Mouse (Mus musculus) CH12F3 (cell line): Measurements from ENCODE around the gene Uhrf1bp1l.

Experiments
- in situ Hi-C: fragments of 300-500 bp; cut with MboI; formaldehyde crosslinking; loops from 2 replicates; pipeline ENCODE4 v1.14.3; 2020; ENCODE audit warnings: low sequenced_read_pairs

The Uhrf1bp1l gene

GRCm38 (mm10) chr10:89744341-89744740, 450 bp upstream of the Uhrf1bp1l start:
- in situ Hi-C loops: no loop called here

GRCm38 (mm10) chr10:89745666-89746020, 852 bp downstream of the Uhrf1bp1l start:
- in situ Hi-C loops: no loop called here

- in situ Hi-C loops: no loop called here
These were observed 1.8 kb downstream of the Uhrf1bp1l start for GRCm38 (mm10) chr10:89746581-89746980.

GRCm38 (mm10) chr10:89747221-89747905, 2.6 kb downstream of the Uhrf1bp1l start:
- in situ Hi-C loops: no loop called here

GRCm38 (mm10) chr10:89747911-89748310, 3.1 kb downstream of the Uhrf1bp1l start:
- in situ Hi-C loops: no loop called here

GRCm38 (mm10) chr10:89748619-89749018, 3.8 kb downstream of the Uhrf1bp1l start:
- in situ Hi-C loops: no loop called here

- in situ Hi-C loops: no loop called here
These were observed 6.3 kb downstream of the Uhrf1bp1l start for GRCm38 (mm10) chr10:89751069-89751468.

GRCm38 (mm10) chr10:89755231-89755630, 10.4 kb downstream of the Uhrf1bp1l start:
- in situ Hi-C loops: no loop called here

GRCm38 (mm10) chr10:89760772-89761171, 16.0 kb downstream of the Uhrf1bp1l start:
- in situ Hi-C loops: no loop called here

GRCm38 (mm10) chr10:89764457-89765121, 19.8 kb downstream of the Uhrf1bp1l start:
- in situ Hi-C loops: no loop called here

GRCm38 (mm10) chr10:89765790-89766714, 21.3 kb downstream of the Uhrf1bp1l start:
- in situ Hi-C loops: no loop called here

- in situ Hi-C loops: no loop called here
These were observed 23.7 kb downstream of the Uhrf1bp1l start for GRCm38 (mm10) chr10:89768352-89769020.

- in situ Hi-C loops: no loop called here
These were observed 24.3 kb downstream of the Uhrf1bp1l start for GRCm38 (mm10) chr10:89769096-89769495.

GRCm38 (mm10) chr10:89771894-89772293, 27.1 kb downstream of the Uhrf1bp1l start:
- in situ Hi-C loops: no loop called here

- in situ Hi-C loops: no loop called here
These were observed 31.2 kb downstream of the Uhrf1bp1l start for GRCm38 (mm10) chr10:89776029-89776428.

GRCm38 (mm10) chr10:89791870-89792269, 47.1 kb downstream of the Uhrf1bp1l start:
- in situ Hi-C loops: no loop called here

- in situ Hi-C loops: no loop called here
These were observed 49.3 kb downstream of the Uhrf1bp1l start for GRCm38 (mm10) chr10:89794121-89794520.

- in situ Hi-C loops: no loop called here
These were observed 74.4 kb downstream of the Uhrf1bp1l start for GRCm38 (mm10) chr10:89819146-89819545.

GRCm38 (mm10) chr10:89823906-89824305, 79.1 kb downstream of the Uhrf1bp1l start:
- in situ Hi-C loops: no loop called here

- in situ Hi-C loops: loop anchor here (25.0 kb wide), 1 partner anchor 365 kb away; no protein-coding TSS in a partner anchor
These were observed 82.1 kb downstream of the Uhrf1bp1l start for GRCm38 (mm10) chr10:89826896-89827295.

- in situ Hi-C loops: loop anchor here (25.0 kb wide), 1 partner anchor 370 kb away; no protein-coding TSS in a partner anchor
These were observed 87.5 kb downstream of the Uhrf1bp1l start for GRCm38 (mm10) chr10:89832334-89832733.
